Mouse (Mus musculus) myocyte (in vitro differentiated cells): Measurements from ENCODE around the gene Auts2.

Experiments
- CEBPB ChIP-seq: IDR thresholded peaks from 2 replicates; pipeline ENCODE4 v1.6.1; 2011; ENCODE audit warnings: mild to moderate bottlenecking, moderate library complexity; ENCODE audit not compliant: poor library complexity, insufficient read depth, severe bottlenecking
- E2F4 ChIP-seq: IDR thresholded peaks from one replicate; pipeline ENCODE4 v1.6.1; 2011; ENCODE audit warnings: mild to moderate bottlenecking, control low read depth, moderate library complexity; ENCODE audit not compliant: insufficient read depth
- MAX ChIP-seq: IDR thresholded peaks from one replicate; pipeline ENCODE4 v1.6.1; 2011; ENCODE audit warnings: low read depth, mild to moderate bottlenecking, control low read depth
- POLR2A ChIP-seq: IDR thresholded peaks from one replicate; pipeline ENCODE4 v1.6.1; 2011; ENCODE audit warnings: low read depth, mild to moderate bottlenecking, control low read depth, moderate library complexity; ENCODE audit not compliant: insufficient read length
- POLR2AphosphoS2 ChIP-seq: IDR thresholded peaks from one replicate; pipeline ENCODE4 v1.6.1; 2011; ENCODE audit warnings: low read depth, control low read depth; ENCODE audit not compliant: insufficient read length
- REST ChIP-seq: IDR thresholded peaks from one replicate; pipeline ENCODE4 v1.6.1; 2011; ENCODE audit warnings: mild to moderate bottlenecking, control low read depth, moderate library complexity; ENCODE audit not compliant: insufficient read depth, insufficient read length
- TCF12 ChIP-seq: IDR thresholded peaks from one replicate; pipeline ENCODE4 v1.6.1; 2011; ENCODE audit warnings: mild to moderate bottlenecking, control low read depth; ENCODE audit not compliant: poor library complexity, insufficient read depth, severe bottlenecking
- USF1 ChIP-seq: IDR thresholded peaks from one replicate; pipeline ENCODE4 v1.6.1; 2011; ENCODE audit warnings: low read depth, mild to moderate bottlenecking, control low read depth, moderate library complexity

DNA sequence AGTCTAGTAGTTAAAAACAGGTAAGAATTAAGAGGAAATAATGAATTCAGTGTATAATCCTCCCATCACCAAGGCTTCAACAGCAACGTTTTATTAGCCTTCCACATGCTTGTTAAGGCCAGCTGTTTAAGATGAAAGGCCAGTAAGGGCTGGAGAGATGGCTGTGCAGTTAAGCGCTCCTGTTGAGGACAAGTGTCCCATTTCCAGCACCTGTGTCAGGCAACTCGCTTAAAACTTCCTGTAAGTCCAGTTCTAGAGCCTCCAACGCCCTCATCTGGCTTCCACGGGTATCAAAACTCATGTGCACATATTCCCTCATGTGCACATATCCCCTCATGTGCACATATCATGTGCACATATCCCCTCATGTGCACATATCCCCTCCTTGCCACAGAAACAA lies 41.1 kb downstream of the Auts2 start:
- TF ChIP-seq POLR2A (no peak), TCF12 (no peak), CEBPB (no peak), MAX (no peak), E2F4 (no peak), USF1 (no peak), POLR2AphosphoS2 (no peak), REST (no peak)
